Mouse (Mus musculus) thymus, postnatal 10 days (tissue): ENCODE data around the gene Ppp1r3c.

ENCODE experiments used
- DNase-seq, 2 experiments: peaks; one replicate each; pipeline ENCODE4 v3.0.0; 2021; ENCODE audit warnings: low spot score in 2 of 2

The Ppp1r3c gene

GRCm38 (mm10) chr19:36721139-36721538, 15.3 kb downstream of the Ppp1r3c start:
- no peak for DNase-seq

- no peak for DNase-seq
These were observed 20.2 kb downstream of the Ppp1r3c start for GRCm38 (mm10) chr19:36716221-36716620.

GRCm38 (mm10) chr19:36715591-36715990, 20.9 kb downstream of the Ppp1r3c start:
- no peak for DNase-seq

- DNase-seq: no peak
These were observed 22.0 kb downstream of the Ppp1r3c start for GRCm38 (mm10) chr19:36714492-36714891.

- DNase-seq: no peak
These were observed 23.4 kb downstream of the Ppp1r3c start for GRCm38 (mm10) chr19:36713092-36713491.

- no peak for DNase-seq
These were observed 30.3 kb downstream of the Ppp1r3c start for GRCm38 (mm10) chr19:36706195-36706594.

- no peak for DNase-seq
These were observed 30.9 kb downstream of the Ppp1r3c start for GRCm38 (mm10) chr19:36705286-36706146.

- no peak for DNase-seq
These were observed 31.7 kb downstream of the Ppp1r3c start for GRCm38 (mm10) chr19:36704763-36705162.

- DNase-seq: no peak
These were observed 34.4 kb downstream of the Ppp1r3c start for GRCm38 (mm10) chr19:36701809-36702622.

GRCm38 (mm10) chr19:36701366-36701765, 35.1 kb downstream of the Ppp1r3c start:
- no peak for DNase-seq

GRCm38 (mm10) chr19:36700937-36701336, 35.5 kb downstream of the Ppp1r3c start:
- DNase-seq: no peak

GRCm38 (mm10) chr19:36699151-36699550, 37.3 kb downstream of the Ppp1r3c start:
- DNase-seq: no peak

- no peak for DNase-seq
These were observed 38.3 kb downstream of the Ppp1r3c start for GRCm38 (mm10) chr19:36698200-36698599.

- DNase-seq: no peak
These were observed 39.8 kb downstream of the Ppp1r3c start for GRCm38 (mm10) chr19:36696601-36697122.

GRCm38 (mm10) chr19:36693530-36693929, 42.9 kb downstream of the Ppp1r3c start:
- no peak for DNase-seq

- no peak for DNase-seq
These were observed 44.5 kb downstream of the Ppp1r3c start for GRCm38 (mm10) chr19:36691941-36692340.

GRCm38 (mm10) chr19:36691245-36691644, 45.2 kb downstream of the Ppp1r3c start:
- no peak for DNase-seq

- no peak for DNase-seq
These were observed 47.2 kb downstream of the Ppp1r3c start for GRCm38 (mm10) chr19:36689205-36689604.

- no peak for DNase-seq
These were observed 48.4 kb downstream of the Ppp1r3c start for GRCm38 (mm10) chr19:36687843-36688637.

- no peak for DNase-seq
These were observed 49.4 kb downstream of the Ppp1r3c start for GRCm38 (mm10) chr19:36687044-36687443.

- DNase-seq: no peak
These were observed 50.4 kb downstream of the Ppp1r3c start for GRCm38 (mm10) chr19:36686016-36686415.

- DNase-seq: no peak
These were observed 53.9 kb downstream of the Ppp1r3c start for GRCm38 (mm10) chr19:36682560-36682959.
